Mouse (Mus musculus) E14TG2a.4 (cell line): ENCODE results near the gene Rps3a1.

Experiments
- CTCF ChIP-seq: conservative IDR thresholded peaks from 2 replicates; pipeline ENCODE4 v1.5.1; 2014; ENCODE audit warnings: low read length
- NANOG ChIP-seq: IDR thresholded peaks from 2 replicates; pipeline ENCODE4 v1.6.1; 2014; ENCODE audit warnings: borderline replicate concordance, low read length, mixed read lengths
- POU5F1 ChIP-seq: IDR thresholded peaks from 2 replicates; pipeline ENCODE4 v1.6.1; 2014; ENCODE audit warnings: low read length, borderline replicate concordance

GRCm38 (mm10) chr3:86106086-86106632, 36.3 kb downstream of the Rps3a1 start:
- no peak for TF ChIP-seq CTCF
- no peak for TF ChIP-seq NANOG
- TF ChIP-seq POU5F1 = no peak
